Mouse (Mus musculus) brown adipose tissue, adult 24 weeks (tissue): Measurements from ENCODE around the gene Gnat1. TPM values are rescaled to one million over a fixed set of nuclear protein-coding genes. Genes with fewer than 3 reads are reported as not detected.

Source experiments
- H3K27ac ChIP-seq: fragments of 200-500 bp; replicated peaks from 2 replicates; pipeline ENCODE4 v1.5.1; 2012; ENCODE audit warnings: low read depth, mild to moderate bottlenecking, low read length
- H3K4me1 ChIP-seq: fragments of 200-500 bp; 2 replicates; pipeline ENCODE4 v1.6.1; 2012; ENCODE audit warnings: low read length, mixed read lengths; ENCODE audit not compliant: control insufficient read depth, insufficient read depth, insufficient read length
- H3K4me3 ChIP-seq: fragments of 200-500 bp; 2 replicates; pipeline ENCODE4 v1.5.1; 2012; ENCODE audit warnings: low read depth, mild to moderate bottlenecking, low read length, moderate library complexity; ENCODE audit not compliant: insufficient read depth
- polyA plus RNA-seq: library from polyadenylated mRNA; stranded (reverse); fragments of >200 nt; gene quantifications from 2 replicates; pipeline ENCODE4 v1.2.4, GENCODE M21; 2012; ENCODE audit not compliant: missing spikeins, insufficient read depth, insufficient read length

Gene Gnat1
- polyA plus RNA-seq, 1 experiment, result not detected

DNA sequence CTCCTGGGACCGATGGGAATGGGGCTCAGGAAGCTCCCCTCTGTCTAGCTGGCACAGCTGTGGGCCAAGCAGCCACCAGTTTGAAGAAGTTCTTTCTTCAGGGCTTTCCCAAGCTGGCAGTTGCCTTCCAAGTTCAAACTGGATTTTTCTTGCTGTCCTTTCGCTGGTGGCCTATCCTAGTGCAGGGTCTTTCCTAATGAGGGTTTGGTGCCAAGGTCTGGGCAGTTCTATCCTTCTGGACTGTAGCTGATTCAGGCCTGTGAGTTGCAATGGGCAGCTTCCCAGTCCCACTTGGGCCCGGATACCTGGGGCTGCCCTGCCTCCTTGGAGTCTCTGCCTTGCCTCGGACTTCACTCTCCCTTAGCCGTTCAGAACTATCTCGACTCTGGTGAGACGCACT lies 29.3 kb downstream of the Gnat1 start:
- Histone ChIP-seq H3K4me1 (no peaks in the 10 kb centered on the region), H3K27ac (no peak overlapping the region), H3K4me3 (no peak overlapping the region)

DNA sequence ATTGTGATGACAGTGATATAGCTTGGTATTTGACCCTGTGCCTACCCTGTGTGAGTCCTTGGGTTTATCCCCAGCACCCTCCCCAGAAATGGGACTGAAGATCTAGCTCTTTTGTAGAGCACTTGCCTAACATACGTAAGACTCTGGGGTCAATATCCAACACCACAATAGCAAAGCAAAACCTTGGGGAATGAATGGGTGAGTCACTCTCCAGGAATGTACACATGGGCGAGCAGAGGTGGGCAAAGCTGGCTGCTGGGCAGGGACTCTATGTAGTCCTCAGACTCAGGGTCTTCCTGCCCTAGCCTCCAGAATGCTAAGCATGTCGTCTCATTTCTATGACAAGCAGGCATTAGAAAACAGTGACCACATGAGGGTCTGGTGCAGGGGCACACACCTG lies 30.7 kb downstream of the Gnat1 start:
- no peak overlapping the region for H3K4me3 ChIP-seq
- H3K4me1 ChIP-seq, result no peaks in the 10 kb centered on the region

GRCm38 (mm10) chr9:107646975-107647374 lies 32.5 kb downstream of the Gnat1 start:
- H3K27ac ChIP-seq, result no peak overlapping the region
- H3K4me3 ChIP-seq, result no peak overlapping the region
- H3K4me1 ChIP-seq, result no peaks in the 10 kb centered on the region

More for the DNA sequence above, 30.7 kb downstream of the Gnat1 start:
- no peak overlapping the region for H3K27ac ChIP-seq

DNA sequence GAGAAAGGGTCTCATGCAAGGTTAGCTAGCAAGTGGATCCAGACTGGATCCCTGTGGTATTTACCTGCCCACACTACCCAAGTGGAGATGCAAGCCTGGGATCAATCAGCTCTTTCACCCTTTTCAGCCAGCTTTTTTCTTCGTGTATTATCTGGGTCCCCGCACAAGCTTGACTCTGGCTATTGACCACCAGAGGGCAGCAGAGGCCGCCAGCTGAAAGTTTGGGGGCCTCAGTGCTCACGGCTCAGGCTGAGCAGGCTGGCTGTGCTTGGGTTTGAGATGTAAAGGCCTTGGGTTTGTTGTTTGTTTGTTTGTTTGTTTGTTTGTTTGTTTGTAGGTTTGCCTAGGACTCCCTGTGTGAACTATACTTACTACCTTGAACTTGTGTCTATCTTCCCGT lies 33.9 kb downstream of the Gnat1 start:
- Histone ChIP-seq H3K4me3 (no peak overlapping the region), H3K4me1 (no peaks in the 10 kb centered on the region)

DNA sequence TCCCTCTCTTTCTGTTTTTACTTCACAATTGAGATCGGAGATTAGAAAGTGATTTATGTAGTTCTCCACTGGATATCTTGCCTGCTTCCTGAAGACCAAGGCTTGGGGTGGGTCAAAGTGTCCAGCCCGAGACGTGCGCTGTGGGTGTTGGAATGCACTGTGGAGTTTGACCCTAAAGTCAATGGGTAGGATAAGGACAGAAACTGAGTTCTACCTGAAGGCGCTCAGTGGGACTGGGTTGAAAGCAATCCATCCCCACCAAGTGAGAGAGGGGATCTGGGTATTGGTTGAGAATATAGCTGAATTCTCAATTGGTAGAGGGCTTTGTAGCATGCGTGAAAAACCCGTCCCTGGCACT lies 34.4 kb downstream of the Gnat1 start:
- H3K4me3 ChIP-seq, result no peak overlapping the region
- H3K27ac ChIP-seq, result no peak overlapping the region
- H3K4me1 ChIP-seq, result peaks cover 2% of the 10 kb centered on the region; the same call in 1 of the 2 replicates

More for the DNA sequence above, 33.9 kb downstream of the Gnat1 start:
- no peak overlapping the region for H3K27ac ChIP-seq

DNA sequence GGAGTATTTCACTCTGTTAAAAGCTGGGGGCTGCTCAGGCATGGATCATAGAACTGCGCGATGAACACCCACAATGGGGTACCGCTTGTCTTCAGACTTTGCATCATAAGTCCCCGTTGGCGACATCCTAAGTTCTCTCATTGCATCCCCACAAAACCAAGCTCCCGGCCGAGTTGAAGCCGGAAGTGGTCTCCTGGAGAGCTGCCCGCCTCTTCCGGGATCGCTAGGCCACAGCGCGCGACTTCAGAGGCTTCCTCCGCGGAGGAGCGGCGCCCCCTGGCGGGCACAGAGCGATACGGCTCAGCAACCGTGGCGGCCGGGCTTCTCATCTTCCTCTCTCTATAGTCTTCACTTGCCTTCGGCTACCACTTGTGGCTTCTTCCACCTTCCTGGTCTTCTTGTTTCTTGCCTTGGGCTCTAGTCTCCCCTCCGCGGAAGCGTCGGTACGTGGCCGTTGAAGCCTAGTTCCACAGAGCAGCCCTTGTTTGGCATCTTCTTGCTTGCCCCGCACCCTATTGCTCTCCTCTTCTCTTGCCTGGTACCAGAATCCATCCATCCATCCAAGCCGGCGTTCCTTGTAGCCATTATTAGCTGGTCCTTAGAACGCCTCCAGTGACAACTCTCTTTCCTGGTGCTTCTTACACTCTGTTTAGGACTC lies 34.9 kb downstream of the Gnat1 start:
- H3K4me1 ChIP-seq, result peaks cover 6% of the 10 kb centered on the region
- peak overlapping the region; percentile 68 for H3K4me3 ChIP-seq
- H3K27ac ChIP-seq, result peak overlapping the region; percentile 33; the same call in 1 of the 2 replicates

- H3K4me3 ChIP-seq, result no peak overlapping the region
Observed at GRCm38 (mm10) chr9:107643544-107644214, 35.8 kb downstream of the Gnat1 start.

GRCm38 (mm10) chr9:107641666-107642065 lies 37.8 kb downstream of the Gnat1 start:
- H3K4me1 ChIP-seq, result peaks cover 6% of the 10 kb centered on the region
- peak overlapping the region; percentile 72; the same call in 1 of the 2 replicates for H3K27ac ChIP-seq

More at GRCm38 (mm10) chr9:107643544-107644214, 35.8 kb downstream of the Gnat1 start:
- H3K4me1 ChIP-seq, result peaks cover 6% of the 10 kb centered on the region
- H3K27ac ChIP-seq, result no peak overlapping the region

GRCm38 (mm10) chr9:107640257-107640772 lies 39.2 kb downstream of the Gnat1 start:
- Histone ChIP-seq H3K27ac (peak overlapping the region; percentile 75), H3K4me3 (no peak overlapping the region), H3K4me1 (peaks cover 10% of the 10 kb centered on the region)

More at GRCm38 (mm10) chr9:107641666-107642065, 37.8 kb downstream of the Gnat1 start:
- no peak overlapping the region for H3K4me3 ChIP-seq

DNA sequence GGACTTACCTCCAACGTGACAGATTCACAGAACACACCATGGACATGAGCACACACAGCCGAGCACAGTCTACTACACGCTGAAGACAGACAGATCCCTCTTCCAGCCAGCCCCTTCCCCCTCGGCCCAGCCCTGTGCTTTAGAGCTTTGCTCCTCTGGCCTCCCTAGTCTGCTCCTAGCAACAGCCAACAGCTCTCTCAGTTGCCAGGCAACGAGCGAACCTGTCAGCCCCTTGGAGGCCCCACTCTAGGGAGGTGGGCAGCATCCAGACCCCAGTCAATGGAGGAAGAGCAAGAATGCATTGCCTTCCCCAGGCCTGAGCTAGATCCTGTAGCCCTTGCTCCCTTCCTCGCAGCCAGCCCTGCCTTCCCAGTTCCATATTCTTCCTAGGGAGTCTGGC lies 42.4 kb downstream of the Gnat1 start:
- Histone ChIP-seq H3K27ac (no peak overlapping the region), H3K4me1 (peaks cover 10% of the 10 kb centered on the region), H3K4me3 (no peak overlapping the region)

- peak within 1 kb of the TSS; percentile 77 for H3K4me3 ChIP-seq
- H3K27ac ChIP-seq, result peak within 1 kb of the TSS; percentile 95
- H3K4me1 ChIP-seq, result peaks cover 19% of the 10 kb centered on the region
Observed at GRCm38 (mm10) chr9:107635279-107636028, 44.1 kb downstream of the Gnat1 start, which contains the start of gene Gnai2. Gnai2 (minus strand) TSS chr9:107635367.

DNA sequence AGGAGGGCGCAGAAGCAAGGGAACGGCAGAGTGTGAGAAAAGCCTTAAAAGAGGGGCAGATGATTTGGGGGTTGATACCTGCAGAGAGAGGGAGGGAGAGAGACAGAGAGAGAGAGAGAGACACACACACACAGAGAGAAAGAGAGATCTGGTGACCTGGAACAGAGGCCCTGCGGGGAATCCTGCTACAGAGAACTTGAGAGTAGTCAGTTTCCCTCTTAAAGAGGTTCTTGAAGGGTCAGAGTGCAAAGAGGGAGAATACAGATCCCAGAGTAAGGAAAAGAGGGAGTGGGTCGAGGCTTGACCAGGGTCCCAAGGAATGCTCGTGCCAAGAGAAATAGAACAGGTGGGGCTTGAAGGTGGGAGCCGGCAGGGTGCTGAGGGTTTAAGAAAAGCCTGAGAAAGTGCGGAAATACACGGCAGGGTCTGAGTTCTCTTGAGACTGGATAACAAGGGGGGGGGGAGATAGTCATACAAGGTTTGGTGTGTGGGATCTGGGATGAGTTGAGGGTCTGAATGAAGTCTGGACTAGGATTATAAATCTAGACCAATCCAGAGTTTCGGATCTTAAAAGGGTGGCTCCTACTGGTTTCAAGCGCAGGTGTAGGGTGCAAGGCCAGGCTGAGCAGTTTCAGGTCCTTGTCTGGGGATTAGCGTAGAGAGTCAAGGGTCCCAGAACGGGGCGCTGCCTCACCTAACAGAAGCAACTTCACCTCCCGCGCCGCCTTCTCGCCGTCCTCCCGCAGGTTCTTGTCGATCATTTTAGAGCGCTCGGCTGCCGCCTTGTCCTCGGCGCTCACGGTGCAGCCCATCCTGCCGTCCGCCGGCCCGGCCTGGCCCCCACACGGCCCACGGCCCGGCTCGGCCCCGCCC lies 44.9 kb downstream of the Gnat1 start:
- Histone ChIP-seq H3K4me1 (peaks cover 16% of the 10 kb centered on the region), H3K27ac (peak overlapping the region; percentile 95), H3K4me3 (peak overlapping the region; percentile 77)

GRCm38 (mm10) chr9:107633661-107634405 lies 45.7 kb downstream of the Gnat1 start:
- Histone ChIP-seq H3K4me1 (peaks cover 20% of the 10 kb centered on the region), H3K4me3 (peak overlapping the region; percentile 77), H3K27ac (peak overlapping the region; percentile 95)
